Mouse (Mus musculus) erythroid progenitor cell, adult 5-6 weeks (primary cell): ENCODE data around the gene Ptbp1. TPM values are rescaled to one million over a fixed set of nuclear protein-coding genes. Genes with fewer than 3 reads are reported as not detected.

Experiments used
- ATAC-seq: replicated peaks from 2 replicates; pipeline ENCODE4 v1.8.0; 2016; ENCODE audit warnings: moderate number of reproducible peaks, mild to moderate bottlenecking, moderate TSS enrichment, inconsistent platforms; ENCODE audit not compliant: poor library complexity, low FRiP score, severe bottlenecking
- total RNA-seq, 2 experiments: library from RNA; stranded (forward) in 1 of 2; stranded (reverse) in 1 of 2; fragments of 150-400 nt in 1 of 2; fragments of 186-747, 209-891 nt in 1 of 2; gene quantifications; 2 replicates each; pipeline versions ENCODE4 v1.2.3 to v1.2.4; 2015 to 2017; ENCODE audit warnings: low replicate concordance in 2 of 2

The Ptbp1 gene
- total RNA-seq, 2 experiments from 2014 or later = 89.3 to 185 TPM

GRCm38 (mm10) chr10:79832026-79832785 is 22.0 kb upstream of the Ptbp1 start:
- ATAC-seq = no peak

- ATAC-seq = no peak
Measured at GRCm38 (mm10) chr10:79832786-79833181, 21.4 kb upstream of the Ptbp1 start.

- ATAC-seq = peak; percentile 66
Measured at GRCm38 (mm10) chr10:79834769-79835398, 19.3 kb upstream of the Ptbp1 start.

- ATAC-seq = no peak
Measured at GRCm38 (mm10) chr10:79836918-79837317, 17.3 kb upstream of the Ptbp1 start.

GRCm38 (mm10) chr10:79838151-79838550 is 16.1 kb upstream of the Ptbp1 start:
- ATAC-seq = no peak

GRCm38 (mm10) chr10:79840091-79840490 is 14.1 kb upstream of the Ptbp1 start:
- no peak for ATAC-seq

GRCm38 (mm10) chr10:79840644-79841551 is 13.3 kb upstream of the Ptbp1 start:
- ATAC-seq = no peak

- no peak for ATAC-seq
Measured at GRCm38 (mm10) chr10:79842322-79842721, 11.9 kb upstream of the Ptbp1 start.

GRCm38 (mm10) chr10:79843476-79843875 is 10.8 kb upstream of the Ptbp1 start:
- no peak for ATAC-seq

- ATAC-seq = no peak
Measured at GRCm38 (mm10) chr10:79846553-79846952, 7.7 kb upstream of the Ptbp1 start.

GRCm38 (mm10) chr10:79849941-79850628 is 4.1 kb upstream of the Ptbp1 start:
- ATAC-seq = no peak

- ATAC-seq = no peak
Measured at GRCm38 (mm10) chr10:79851653-79852052, 2.6 kb upstream of the Ptbp1 start.

GRCm38 (mm10) chr10:79852107-79852789 is 2.0 kb upstream of the Ptbp1 start:
- no peak for ATAC-seq

GRCm38 (mm10) chr10:79852827-79853226 is 1.4 kb upstream of the Ptbp1 start:
- no peak for ATAC-seq

GRCm38 (mm10) chr10:79853392-79853791 is 835 bp upstream of the Ptbp1 start:
- no peak for ATAC-seq

GRCm38 (mm10) chr10:79854801-79855541 is 744 bp downstream of the Ptbp1 start:
- no peak for ATAC-seq

- ATAC-seq = no peak
Measured at GRCm38 (mm10) chr10:79855558-79856184, 1.4 kb downstream of the Ptbp1 start.

GRCm38 (mm10) chr10:79856280-79856679 is 2.1 kb downstream of the Ptbp1 start:
- no peak for ATAC-seq
